Mouse (Mus musculus): ENCODE data around the gene Chrna1.

Chrna1 gene

GRCm38 (mm10) chr2:73580166-73580565 lies at the start of gene Chrna1:
Chrna1 (minus strand) TSS chr2:73580338.
- no peak for DNase-seq (ENCODE audit: low read depth, low spot score)

- no peak for DNase-seq (ENCODE audit: low read depth, low spot score)
Measured at GRCm38 (mm10) chr2:73618486-73619052, 38.4 kb upstream of the Chrna1 start.

GRCm38 (mm10) chr2:73616434-73617057 lies 36.4 kb upstream of the Chrna1 start:
- no peak for DNase-seq (ENCODE audit: low read depth, low spot score)

- no peak for DNase-seq (ENCODE audit: low read depth, low spot score)
Measured at GRCm38 (mm10) chr2:73615456-73615855, 35.3 kb upstream of the Chrna1 start.

GRCm38 (mm10) chr2:73614303-73614702 lies 34.2 kb upstream of the Chrna1 start:
- DNase-seq (ENCODE audit: low read depth, low spot score): no peak

GRCm38 (mm10) chr2:73612941-73613340 lies 32.8 kb upstream of the Chrna1 start:
- DNase-seq (ENCODE audit: low read depth, low spot score): no peak

- DNase-seq (ENCODE audit: low read depth, low spot score): no peak
Measured at GRCm38 (mm10) chr2:73612367-73612914, 32.3 kb upstream of the Chrna1 start.

- DNase-seq (ENCODE audit: low read depth, low spot score): no peak
Measured at GRCm38 (mm10) chr2:73611798-73612197, 31.7 kb upstream of the Chrna1 start.

- no peak for DNase-seq (ENCODE audit: low read depth, low spot score)
Measured at GRCm38 (mm10) chr2:73609724-73610210, 29.6 kb upstream of the Chrna1 start.

- no peak for DNase-seq (ENCODE audit: low read depth, low spot score)
Measured at GRCm38 (mm10) chr2:73609067-73609723, 29.1 kb upstream of the Chrna1 start.

GRCm38 (mm10) chr2:73608391-73608790 lies 28.3 kb upstream of the Chrna1 start:
- DNase-seq (ENCODE audit: low read depth, low spot score): no peak

- DNase-seq (ENCODE audit: low read depth, low spot score): no peak
Measured at GRCm38 (mm10) chr2:73607609-73608008, 27.5 kb upstream of the Chrna1 start.

GRCm38 (mm10) chr2:73607146-73607545 lies 27.0 kb upstream of the Chrna1 start:
- DNase-seq (ENCODE audit: low read depth, low spot score): no peak

- no peak for DNase-seq (ENCODE audit: low read depth, low spot score)
Measured at GRCm38 (mm10) chr2:73606616-73607015, 26.5 kb upstream of the Chrna1 start.

GRCm38 (mm10) chr2:73605077-73605476 lies 24.9 kb upstream of the Chrna1 start:
- DNase-seq (ENCODE audit: low read depth, low spot score): no peak

GRCm38 (mm10) chr2:73604579-73604978 lies 24.4 kb upstream of the Chrna1 start:
- DNase-seq (ENCODE audit: low read depth, low spot score): no peak

- DNase-seq (ENCODE audit: low read depth, low spot score): no peak
Measured at GRCm38 (mm10) chr2:73600650-73601049, 20.5 kb upstream of the Chrna1 start.

- DNase-seq (ENCODE audit: low read depth, low spot score): no peak
Measured at GRCm38 (mm10) chr2:73597772-73598171, 17.6 kb upstream of the Chrna1 start.

- DNase-seq (ENCODE audit: low read depth, low spot score): no peak
Measured at GRCm38 (mm10) chr2:73596786-73597185, 16.6 kb upstream of the Chrna1 start.

GRCm38 (mm10) chr2:73596326-73596725 lies 16.2 kb upstream of the Chrna1 start:
- no peak for DNase-seq (ENCODE audit: low read depth, low spot score)

- DNase-seq (ENCODE audit: low read depth, low spot score): no peak
Measured at GRCm38 (mm10) chr2:73593101-73593439, 12.9 kb upstream of the Chrna1 start.

GRCm38 (mm10) chr2:73592231-73593100 lies 12.3 kb upstream of the Chrna1 start:
- peak; percentile 66 for DNase-seq (ENCODE audit: low read depth, low spot score)

Measured in ZHBTc4 (cell line).